Mouse (Mus musculus): ENCODE results near the gene Afap1l2. TPM values are rescaled to one million over a fixed set of nuclear protein-coding genes. Genes with fewer than 3 reads are reported as not detected.
A peak's percentile ranks its signal among the peaks of the same experiment; 100 is the strongest.

Gene Afap1l2
- polyA plus RNA-seq, 2 experiments, result 6.8 TPM

DNA sequence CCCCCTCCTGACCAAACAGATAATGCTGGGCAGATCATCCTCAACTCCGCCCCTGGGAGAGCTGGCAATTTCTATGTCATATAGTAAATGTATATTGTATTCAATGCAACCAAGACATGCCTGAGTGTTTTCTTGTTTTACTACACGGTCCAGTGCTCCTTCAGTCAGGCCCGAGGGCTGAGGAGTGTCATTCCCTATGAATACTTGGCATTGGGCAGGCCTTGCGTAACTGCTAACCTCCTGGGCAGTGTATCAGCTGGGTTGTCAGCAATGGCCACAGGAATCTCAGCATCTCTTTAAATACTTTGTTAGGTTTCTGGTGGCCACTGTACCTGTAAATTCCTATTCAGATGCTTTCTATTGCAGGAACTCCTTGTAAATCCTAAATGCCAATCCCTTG, 13.4 kb downstream of the Afap1l2 start:
- H3K27ac ChIP-seq (replicated peaks; ENCODE audit: low read depth, low read length), result no peak overlapping the region
- ATAC-seq (ENCODE audit: low FRiP score, low read depth) (no peak), DNase-seq (ENCODE audit: low spot score) (no peak)
- H3K9ac ChIP-seq (ENCODE audit: low read depth, low read length, severe bottlenecking), result no peak overlapping the region
- no peak overlapping the region for H3K4me3 ChIP-seq (replicated peaks; ENCODE audit: low read length)
- H3K9me3 ChIP-seq (ENCODE audit: control insufficient read depth, low read length), result no peaks in the 10 kb centered on the region
- H3K27me3 ChIP-seq (ENCODE audit: control insufficient read depth, insufficient read depth, low read length), result no peaks in the 10 kb centered on the region
- peaks cover 34% of the 10 kb centered on the region for H3K4me1 ChIP-seq (ENCODE audit: control insufficient read depth, insufficient read depth, low read length)
- no peaks in the 10 kb centered on the region for H3K36me3 ChIP-seq (ENCODE audit: control insufficient read depth, insufficient read depth, low read length)
- 75% methylated on average over 4 of the region's 4 CpGs for WGBS
- no peak for TF ChIP-seq POLR2A (IDR thresholded peaks at IDR 0.05; ENCODE audit: borderline replicate concordance, extremely low read depth, insufficient read depth, insufficient read length)
- H3K4me2 ChIP-seq (replicated peaks; ENCODE audit: low read depth, low read length, severe bottlenecking), result no peak overlapping the region

DNA sequence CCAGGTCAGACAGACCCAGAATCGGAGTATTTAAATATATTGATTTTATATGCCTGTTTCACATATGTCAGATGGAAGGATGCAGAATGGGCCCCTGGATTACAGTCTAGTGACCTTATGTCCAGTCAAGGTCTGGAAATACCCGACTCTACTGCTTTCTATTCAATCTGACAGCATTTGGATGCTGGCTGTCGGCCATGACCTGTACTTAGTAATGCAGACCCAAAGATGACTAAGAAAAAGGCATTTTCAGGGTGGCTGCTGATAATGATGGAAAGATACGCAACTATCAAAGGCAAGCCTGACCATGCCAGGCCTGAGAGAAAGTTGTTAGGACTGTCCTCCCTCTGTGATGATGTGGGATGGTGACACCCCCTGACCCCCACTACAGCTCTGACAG, 14.3 kb downstream of the Afap1l2 start:
- Histone ChIP-seq H3K36me3 (ENCODE audit: control insufficient read depth, insufficient read depth, low read length) (no peaks in the 10 kb centered on the region), H3K4me1 (ENCODE audit: control insufficient read depth, insufficient read depth, low read length) (peaks cover 32% of the 10 kb centered on the region), H3K4me2 (replicated peaks; ENCODE audit: low read depth, low read length, severe bottlenecking) (no peak overlapping the region), H3K9me3 (ENCODE audit: control insufficient read depth, low read length) (no peaks in the 10 kb centered on the region), H3K4me3 (replicated peaks; ENCODE audit: low read length) (no peak overlapping the region), H3K27me3 (ENCODE audit: control insufficient read depth, insufficient read depth, low read length) (no peaks in the 10 kb centered on the region), H3K9ac (ENCODE audit: low read depth, low read length, severe bottlenecking) (no peak overlapping the region), H3K27ac (replicated peaks; ENCODE audit: low read depth, low read length) (no peak overlapping the region)
- no peak for ATAC-seq (ENCODE audit: low FRiP score, low read depth)
- no peak for DNase-seq (ENCODE audit: low spot score)
- 83% methylated on average over 4 of the region's 4 CpGs for whole genome bisulfite sequencing
- no peak for TF ChIP-seq POLR2A (IDR thresholded peaks at IDR 0.05; ENCODE audit: borderline replicate concordance, extremely low read depth, insufficient read depth, insufficient read length)

DNA sequence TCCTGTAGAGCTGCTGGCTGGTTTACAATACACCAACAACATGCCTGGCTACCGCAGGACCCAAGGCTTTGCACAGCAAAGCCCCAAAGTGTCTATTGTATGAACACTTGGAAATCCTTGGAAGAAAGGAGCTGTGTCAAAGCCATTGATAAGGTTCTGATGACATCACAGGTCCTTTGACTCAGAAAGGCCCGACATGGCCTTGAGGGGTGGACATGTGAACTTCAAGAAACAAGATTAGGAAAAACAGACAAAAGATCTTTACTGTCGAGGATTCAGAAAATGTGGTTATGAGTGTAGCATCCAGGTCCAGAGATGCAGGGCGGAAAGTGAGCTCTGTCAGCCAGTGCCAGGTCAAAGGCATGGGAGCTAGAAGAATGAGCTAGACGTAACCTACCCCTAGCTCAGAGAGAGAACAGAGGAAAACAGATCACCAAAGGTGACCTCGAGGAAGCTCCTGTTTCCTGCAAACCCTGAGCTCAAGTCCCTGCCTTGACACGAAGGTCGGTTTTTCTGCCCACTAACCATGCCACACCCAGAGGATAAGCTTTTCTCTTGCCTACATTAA, 15.0 kb downstream of the Afap1l2 start:
- Histone ChIP-seq H3K36me3 (ENCODE audit: control insufficient read depth, insufficient read depth, low read length) (no peaks in the 10 kb centered on the region), H3K27me3 (ENCODE audit: control insufficient read depth, insufficient read depth, low read length) (no peaks in the 10 kb centered on the region), H3K4me1 (ENCODE audit: control insufficient read depth, insufficient read depth, low read length) (peaks cover 30% of the 10 kb centered on the region), H3K27ac (replicated peaks; ENCODE audit: low read depth, low read length) (no peak overlapping the region), H3K4me2 (replicated peaks; ENCODE audit: low read depth, low read length, severe bottlenecking) (no peak overlapping the region), H3K9me3 (ENCODE audit: control insufficient read depth, low read length) (no peaks in the 10 kb centered on the region), H3K4me3 (replicated peaks; ENCODE audit: low read length) (no peak overlapping the region), H3K9ac (ENCODE audit: low read depth, low read length, severe bottlenecking) (no peak overlapping the region)
- TF ChIP-seq POLR2A (IDR thresholded peaks at IDR 0.05; ENCODE audit: borderline replicate concordance, extremely low read depth, insufficient read depth, insufficient read length), result no peak
- WGBS, result 80% methylated on average over 8 of the region's 8 CpGs
- DNase-seq (ENCODE audit: low spot score) (no peak), ATAC-seq (ENCODE audit: low FRiP score, low read depth) (no peak)

DNA sequence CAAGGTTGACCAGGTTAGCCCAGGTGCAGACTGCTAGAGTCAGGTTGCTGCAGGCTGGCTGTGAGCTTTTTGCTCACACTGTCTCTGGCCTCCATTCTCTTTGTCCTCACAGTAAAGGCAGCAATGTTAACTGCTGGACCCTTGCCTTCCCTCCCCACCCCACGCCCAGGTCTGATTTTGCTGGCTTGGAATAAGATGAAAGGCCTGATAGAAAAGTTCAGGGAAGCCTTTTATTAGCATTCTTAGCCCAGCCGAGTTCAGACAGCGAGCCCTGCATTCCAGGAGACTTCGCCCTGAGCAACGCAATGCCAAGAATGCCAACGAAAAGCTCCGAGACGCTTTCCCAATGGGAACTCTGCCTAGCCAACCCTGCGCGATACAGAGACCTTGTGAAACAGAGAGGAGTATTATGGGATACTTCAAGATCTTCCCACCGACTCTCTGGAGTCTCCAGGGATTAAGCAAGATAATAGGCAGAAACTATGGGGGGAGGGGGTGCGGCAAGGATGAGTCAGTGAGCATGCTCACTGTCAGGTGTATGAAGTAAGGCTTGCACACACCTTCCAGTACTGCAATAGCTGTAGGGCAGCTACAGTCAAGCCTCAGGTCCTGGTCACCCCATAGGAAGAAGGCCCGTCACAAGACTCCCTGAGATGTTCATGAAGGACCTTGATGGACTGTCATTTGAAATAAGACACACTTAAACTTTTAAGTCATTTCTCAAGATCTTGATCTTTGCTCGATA, 17.5 kb downstream of the Afap1l2 start:
- Histone ChIP-seq H3K9ac (ENCODE audit: low read depth, low read length, severe bottlenecking) (no peak overlapping the region), H3K4me2 (replicated peaks; ENCODE audit: low read depth, low read length, severe bottlenecking) (no peak overlapping the region), H3K27ac (replicated peaks; ENCODE audit: low read depth, low read length) (0 out of 2 replicates have a peak overlapping the region, but pooled peaks have one; percentile 22), H3K27me3 (ENCODE audit: control insufficient read depth, insufficient read depth, low read length) (no peaks in the 10 kb centered on the region), H3K4me1 (ENCODE audit: control insufficient read depth, insufficient read depth, low read length) (peaks cover 17% of the 10 kb centered on the region), H3K36me3 (ENCODE audit: control insufficient read depth, insufficient read depth, low read length) (no peaks in the 10 kb centered on the region), H3K4me3 (replicated peaks; ENCODE audit: low read length) (no peak overlapping the region), H3K9me3 (ENCODE audit: control insufficient read depth, low read length) (no peaks in the 10 kb centered on the region)
- DNase-seq (ENCODE audit: low spot score) (peak; percentile 70), ATAC-seq (ENCODE audit: low FRiP score, low read depth) (peak; percentile 20)
- WGBS, result 34% methylated on average over 14 of the region's 14 CpGs
- TF ChIP-seq POLR2A (IDR thresholded peaks at IDR 0.05; ENCODE audit: borderline replicate concordance, extremely low read depth, insufficient read depth, insufficient read length), result no peak

DNA sequence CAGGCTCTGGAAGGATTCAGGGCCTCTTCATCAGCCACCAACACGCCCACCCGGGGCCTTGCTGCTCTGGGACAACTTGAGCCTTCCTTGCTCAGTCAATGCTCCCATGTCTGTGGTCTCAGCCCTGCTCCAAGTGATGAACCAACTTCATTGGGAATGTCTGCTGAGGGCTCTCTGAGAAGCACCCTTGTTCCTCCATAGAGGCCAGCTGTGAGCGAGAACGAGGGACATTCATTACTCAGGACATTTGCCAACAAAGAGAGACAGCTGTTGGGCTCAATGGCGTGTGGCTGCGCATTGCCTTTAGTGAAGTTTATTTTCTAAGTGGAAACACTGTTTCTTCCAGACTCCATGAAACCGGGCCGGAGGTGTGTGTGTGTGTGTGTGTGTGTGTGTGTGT, 18.9 kb downstream of the Afap1l2 start:
- 80% methylated on average over 8 of the region's 8 CpGs for WGBS
- ATAC-seq (ENCODE audit: low FRiP score, low read depth), result no peak
- Histone ChIP-seq H3K4me2 (replicated peaks; ENCODE audit: low read depth, low read length, severe bottlenecking) (no peak overlapping the region), H3K36me3 (ENCODE audit: control insufficient read depth, insufficient read depth, low read length) (no peaks in the 10 kb centered on the region), H3K27ac (replicated peaks; ENCODE audit: low read depth, low read length) (no peak overlapping the region), H3K27me3 (ENCODE audit: control insufficient read depth, insufficient read depth, low read length) (no peaks in the 10 kb centered on the region), H3K9ac (ENCODE audit: low read depth, low read length, severe bottlenecking) (no peak overlapping the region), H3K4me3 (replicated peaks; ENCODE audit: low read length) (no peak overlapping the region), H3K9me3 (ENCODE audit: control insufficient read depth, low read length) (no peaks in the 10 kb centered on the region), H3K4me1 (ENCODE audit: control insufficient read depth, insufficient read depth, low read length) (peaks cover 17% of the 10 kb centered on the region)
- no peak for TF ChIP-seq POLR2A (IDR thresholded peaks at IDR 0.05; ENCODE audit: borderline replicate concordance, extremely low read depth, insufficient read depth, insufficient read length)
- DNase-seq (ENCODE audit: low spot score), result no peak
